15 mouse cellular contexts compared by ENCODE assay signal in the genomic region with DNA sequence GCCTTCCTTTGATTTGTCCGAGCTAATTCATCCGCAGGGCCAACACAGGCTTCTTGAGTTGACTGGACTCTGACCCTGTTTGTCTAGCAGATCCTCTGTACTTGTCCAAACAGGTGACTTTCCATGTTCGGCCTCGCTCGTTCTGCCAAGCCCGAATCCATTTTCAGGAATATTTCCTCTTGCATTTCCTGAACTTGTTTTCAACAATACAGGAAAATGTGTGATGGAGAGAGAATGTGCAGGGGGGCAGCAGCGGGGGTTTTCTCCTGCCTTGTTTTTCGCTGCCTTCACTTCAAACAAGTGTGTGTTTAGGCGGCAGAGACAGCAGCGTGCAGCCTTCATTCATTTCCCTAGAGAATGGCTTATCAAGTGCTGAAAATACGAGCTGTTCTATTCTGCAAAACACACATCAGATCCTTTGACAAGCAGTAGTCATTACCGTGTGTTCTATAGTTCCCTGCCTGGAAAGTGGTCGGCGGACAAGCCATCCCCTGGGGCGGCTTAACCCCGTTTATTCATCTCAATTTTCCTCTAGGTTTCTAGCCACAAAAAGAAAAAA.
DNase-seq lines count a peak whose midpoint lies in the region; ATAC-seq lines count a peak whose summit lies in the region.
"Had no signal": no experiment of that assay in that cellular context is flagged by ENCODE, and none has a peak within 500 bp of the region (broad histone marks: within the 10 kb centered on the region; RNA-seq: fewer than 3 reads in every experiment).

No protein-coding gene starts in this region.

- no peaks in the 10 kb centered on the region for H3K9me3 ChIP-seq in limb, embryonic 11.5 days (ENCODE audit: control insufficient read depth, low read length)
- H3K9me3 ChIP-seq in limb, embryonic 10.5 days (replicated peaks): 0 out of 2 replicates have a peak, but pooled peaks cover 3% of the 10 kb centered on the region
- peaks cover 11% of the 10 kb centered on the region for H3K9me3 ChIP-seq in forebrain, embryonic 14.5 days (replicated peaks; ENCODE audit: control insufficient read depth, low read length)
- peaks cover 11% of the 10 kb centered on the region; the same call in 1 of the 2 replicates for H3K9me3 ChIP-seq in limb, embryonic 13.5 days
- peaks cover 3% of the 10 kb centered on the region; the same call in 1 of the 2 replicates for H3K9me3 ChIP-seq in neural tube, embryonic 14.5 days (ENCODE audit: control insufficient read depth, low read length)
- H3K9me3 ChIP-seq: liver, embryonic 15.5 days had no signal

- 0 out of 2 replicates have a peak, but pooled peaks have one; percentile 9 for ATAC-seq in limb, embryonic 11.5 days (ENCODE audit: insufficient number of reproducible peaks, low FRiP score, low TSS enrichment, low read depth)
- peak; percentile 58 for ATAC-seq in forebrain, embryonic 14.5 days
- ATAC-seq in limb, embryonic 13.5 days (ENCODE audit: low FRiP score, low read depth): peak; percentile 29; the same call in 1 of the 2 replicates
- ATAC-seq in neural tube, embryonic 14.5 days (ENCODE audit: low read depth): peak; percentile 25; the same call in 1 of the 2 replicates

- H3K27ac ChIP-seq in limb, embryonic 11.5 days (replicated peaks; ENCODE audit: low read depth, low read length): no peak overlapping the region
- no peak overlapping the region for H3K27ac ChIP-seq in limb, embryonic 10.5 days
- H3K27ac ChIP-seq in forebrain, embryonic 14.5 days (ENCODE audit: low read depth, low read length): peak overlapping the region; percentile 63
- H3K27ac ChIP-seq in limb, embryonic 13.5 days: no peak overlapping the region
- H3K27ac ChIP-seq in neural tube, embryonic 14.5 days (ENCODE audit: low read depth, low read length): peak overlapping the region; percentile 18; the same call in 1 of the 2 replicates
- H3K27ac ChIP-seq: kidney, postnatal 0 days; liver, embryonic 15.5 days had no signal

- no peaks in the 10 kb centered on the region for H3K27me3 ChIP-seq in limb, embryonic 11.5 days (ENCODE audit: control insufficient read depth, insufficient read depth, low read length)
- no peaks in the 10 kb centered on the region for H3K27me3 ChIP-seq in limb, embryonic 10.5 days (ENCODE audit: low read depth, poor library complexity, severe bottlenecking)
- H3K27me3 ChIP-seq in forebrain, embryonic 14.5 days (replicated peaks; ENCODE audit: control insufficient read depth, insufficient read depth, low read length): no peaks in the 10 kb centered on the region
- no peaks in the 10 kb centered on the region for H3K27me3 ChIP-seq in limb, embryonic 13.5 days
- H3K27me3 ChIP-seq in neural tube, embryonic 14.5 days (ENCODE audit: control insufficient read depth, insufficient read depth, low read length): no peaks in the 10 kb centered on the region
- H3K27me3 ChIP-seq: liver, embryonic 15.5 days; megakaryocyte, embryonic 14.5 days had no signal

- H3K9ac ChIP-seq in limb, embryonic 11.5 days (ENCODE audit: low read length): no peak overlapping the region
- peak overlapping the region; percentile 10; the same call in 1 of the 2 replicates for H3K9ac ChIP-seq in forebrain, embryonic 14.5 days (ENCODE audit: low read length)
- H3K9ac ChIP-seq in limb, embryonic 13.5 days: no peak overlapping the region
- H3K9ac ChIP-seq in neural tube, embryonic 14.5 days (replicated peaks; ENCODE audit: low read depth, low read length): no peak overlapping the region
- H3K9ac ChIP-seq: liver, embryonic 15.5 days had no signal

- no peak overlapping the region for H3K4me3 ChIP-seq in limb, embryonic 11.5 days (ENCODE audit: low read depth, low read length)
- no peak overlapping the region for H3K4me3 ChIP-seq in limb, embryonic 10.5 days
- no peak overlapping the region for H3K4me3 ChIP-seq in forebrain, embryonic 14.5 days (ENCODE audit: low read depth, low read length)
- 0 out of 2 replicates have a peak overlapping the region, but pooled peaks have one; percentile 2 for H3K4me3 ChIP-seq in limb, embryonic 13.5 days
- H3K4me3 ChIP-seq in neural tube, embryonic 14.5 days (ENCODE audit: low read depth, low read length): no peak overlapping the region
- H3K4me3 ChIP-seq: liver, embryonic 15.5 days; megakaryocyte, embryonic 14.5 days had no signal

- H3K4me1 ChIP-seq in limb, embryonic 11.5 days (ENCODE audit: control insufficient read depth, insufficient read depth, low read length): peaks cover 14% of the 10 kb centered on the region
- peaks cover 26% of the 10 kb centered on the region for H3K4me1 ChIP-seq in limb, embryonic 10.5 days
- H3K4me1 ChIP-seq in forebrain, embryonic 14.5 days (ENCODE audit: control insufficient read depth, insufficient read depth, low read length): peaks cover 22% of the 10 kb centered on the region
- peaks cover 19% of the 10 kb centered on the region for H3K4me1 ChIP-seq in limb, embryonic 13.5 days
- peaks cover 19% of the 10 kb centered on the region for H3K4me1 ChIP-seq in neural tube, embryonic 14.5 days (ENCODE audit: control insufficient read depth, insufficient read depth, low read length)

- no peak for DNase-seq in limb, embryonic 11.5 days (ENCODE audit: low spot score)
- DNase-seq in limb, embryonic 10.5 days (ENCODE audit: low spot score): no peak
- peak; percentile 63 for DNase-seq in forebrain, embryonic 14.5 days (ENCODE audit: low spot score)
- DNase-seq in urinary bladder, postnatal 4 days (ENCODE audit: low spot score in 2 of 2): no peak
- DNase-seq in cerebellum, postnatal 14 days: no peak
- DNase-seq in adrenal gland, adult (ENCODE audit: inconsistent age in 2 of 2, low spot score in 1 of 2): no peak
- DNase-seq: cerebellum, postnatal 25 days; heart, adult 18-20 months; spleen, adult 18-20 months; thymus, adult 2 months had no signal

- 49% methylated on average over 16 of the region's 16 CpGs for WGBS in limb, embryonic 11.5 days
- WGBS in limb, embryonic 10.5 days: 62% methylated on average over 16 of the region's 16 CpGs
- 10% methylated on average over 16 of the region's 16 CpGs for WGBS in forebrain, embryonic 14.5 days
- WGBS in limb, embryonic 13.5 days: 29% methylated on average over 16 of the region's 16 CpGs
- WGBS in neural tube, embryonic 14.5 days: 37% methylated on average over 16 of the region's 16 CpGs

- no peaks in the 10 kb centered on the region for H3K36me3 ChIP-seq in limb, embryonic 11.5 days (ENCODE audit: control insufficient read depth, insufficient read depth, low read length)
- peaks cover 4% of the 10 kb centered on the region; the same call in 1 of the 2 replicates for H3K36me3 ChIP-seq in limb, embryonic 10.5 days
- H3K36me3 ChIP-seq in forebrain, embryonic 14.5 days (ENCODE audit: control insufficient read depth, insufficient read depth, low read length): no peaks in the 10 kb centered on the region
- no peaks in the 10 kb centered on the region for H3K36me3 ChIP-seq in limb, embryonic 13.5 days
- H3K36me3 ChIP-seq in neural tube, embryonic 14.5 days (ENCODE audit: control insufficient read depth, insufficient read depth, low read length): no peaks in the 10 kb centered on the region
- H3K36me3 ChIP-seq: liver, embryonic 15.5 days had no signal

- no peak overlapping the region for H3K4me2 ChIP-seq in limb, embryonic 11.5 days (ENCODE audit: low read depth, severe bottlenecking)
- H3K4me2 ChIP-seq in forebrain, embryonic 14.5 days (ENCODE audit: low read length): peak overlapping the region; percentile 42
- peak overlapping the region; percentile 46 for H3K4me2 ChIP-seq in limb, embryonic 13.5 days (replicated peaks)
- H3K4me2 ChIP-seq in neural tube, embryonic 14.5 days (ENCODE audit: low read depth, low read length): peak overlapping the region; percentile 24; the same call in 1 of the 2 replicates
- H3K4me2 ChIP-seq: liver, embryonic 15.5 days had no signal

Comparison
In these comparisons a context has a peak if more than half of its experiments do, and no peak if none do; other contexts are left out.
1. H3K27ac ChIP-seq: peak in forebrain, embryonic 14.5 days (single experiment) and neural tube, embryonic 14.5 days (single experiment); none in limb, embryonic 11.5 days (single experiment), limb, embryonic 10.5 days (single experiment) and limb, embryonic 13.5 days (single experiment).
2. Peak in every context shown above with its lines, with median percentiles within 50 percentile points of each other: ATAC-seq.